Mouse (Mus musculus): Measurements from ENCODE around the gene Brms1.

Brms1 gene

DNA sequence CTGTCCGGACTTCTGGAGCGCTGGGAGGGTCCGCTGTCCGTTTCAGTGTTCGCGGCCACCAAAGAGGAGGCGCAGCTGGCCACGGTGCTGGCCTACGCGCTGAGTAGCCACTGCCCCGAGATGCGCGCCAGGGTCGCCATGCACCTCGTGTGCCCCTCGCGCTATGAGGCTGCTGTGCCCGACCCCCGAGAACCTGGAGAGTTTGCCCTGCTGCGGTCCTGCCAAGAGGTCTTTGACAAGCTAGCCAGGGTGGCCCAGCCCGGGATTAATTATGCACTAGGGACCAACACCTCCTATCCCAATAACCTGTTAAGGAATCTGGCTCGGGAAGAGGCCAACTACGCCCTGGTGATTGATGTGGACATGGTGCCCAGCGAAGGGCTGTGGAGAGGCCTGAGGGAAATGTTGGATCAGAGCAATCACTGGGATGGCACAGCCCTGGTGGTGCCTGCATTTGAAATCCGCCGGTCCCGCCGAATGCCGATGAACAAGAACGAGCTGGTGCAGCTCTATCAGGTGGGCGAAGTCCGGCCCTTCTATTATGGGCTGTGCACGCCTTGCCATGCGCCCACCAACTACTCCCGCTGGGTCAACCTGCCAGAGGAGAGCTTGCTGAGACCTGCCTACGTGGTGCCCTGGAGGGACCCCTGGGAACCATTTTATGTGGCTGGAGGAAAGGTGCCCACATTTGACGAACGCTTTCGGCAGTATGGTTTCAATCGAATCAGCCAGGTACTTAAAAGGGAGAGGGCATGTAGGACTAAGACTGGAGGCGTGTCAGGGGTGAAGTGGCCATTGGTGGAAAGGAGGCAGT lies 1.6 kb upstream of the Brms1 start:
- no peak for DNase-seq (ENCODE audit: low read depth)

DNA sequence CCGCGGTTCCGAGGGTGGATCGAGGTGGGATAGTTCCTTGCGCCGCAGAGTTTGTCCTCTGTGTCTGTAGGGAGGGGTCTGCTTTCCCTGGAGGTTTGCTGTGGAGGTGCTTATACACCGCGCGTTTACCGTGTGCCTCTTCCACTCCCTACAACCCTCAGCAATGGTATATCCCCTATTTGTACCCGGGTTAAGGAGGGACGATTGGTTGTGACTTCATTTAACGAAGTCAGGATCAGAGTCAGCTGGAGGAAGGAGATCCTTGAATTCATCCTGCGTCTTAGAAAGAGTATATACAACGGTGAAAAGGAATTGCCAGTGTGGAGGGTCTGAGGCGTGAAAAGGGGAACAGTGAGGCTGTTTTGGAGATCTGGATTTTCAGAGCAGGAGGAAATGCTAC lies 434 bp downstream of the Brms1 start:
- no peak for DNase-seq (ENCODE audit: low read depth)

DNA sequence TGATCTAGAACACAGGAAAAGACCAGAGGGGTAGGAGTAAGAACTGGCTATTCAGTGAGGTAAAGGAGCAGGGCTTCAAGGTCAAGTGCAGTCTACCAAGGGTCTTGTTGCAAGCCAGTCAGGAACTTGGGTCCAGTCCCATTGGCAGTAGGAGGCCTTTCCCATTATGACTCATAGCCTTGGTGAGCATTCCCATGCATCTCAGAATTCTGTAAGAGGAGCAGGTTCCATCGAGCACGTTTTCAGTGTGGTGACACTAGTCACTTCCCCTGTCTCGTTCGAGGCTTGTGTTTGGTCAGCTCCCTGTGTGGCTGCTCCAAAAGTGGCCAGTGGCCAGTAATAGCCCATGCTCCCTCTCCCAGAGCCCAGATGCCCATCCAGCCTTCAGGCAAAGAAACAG lies 4.4 kb downstream of the Brms1 start:
- DNase-seq (ENCODE audit: low read depth): no peak

DNA sequence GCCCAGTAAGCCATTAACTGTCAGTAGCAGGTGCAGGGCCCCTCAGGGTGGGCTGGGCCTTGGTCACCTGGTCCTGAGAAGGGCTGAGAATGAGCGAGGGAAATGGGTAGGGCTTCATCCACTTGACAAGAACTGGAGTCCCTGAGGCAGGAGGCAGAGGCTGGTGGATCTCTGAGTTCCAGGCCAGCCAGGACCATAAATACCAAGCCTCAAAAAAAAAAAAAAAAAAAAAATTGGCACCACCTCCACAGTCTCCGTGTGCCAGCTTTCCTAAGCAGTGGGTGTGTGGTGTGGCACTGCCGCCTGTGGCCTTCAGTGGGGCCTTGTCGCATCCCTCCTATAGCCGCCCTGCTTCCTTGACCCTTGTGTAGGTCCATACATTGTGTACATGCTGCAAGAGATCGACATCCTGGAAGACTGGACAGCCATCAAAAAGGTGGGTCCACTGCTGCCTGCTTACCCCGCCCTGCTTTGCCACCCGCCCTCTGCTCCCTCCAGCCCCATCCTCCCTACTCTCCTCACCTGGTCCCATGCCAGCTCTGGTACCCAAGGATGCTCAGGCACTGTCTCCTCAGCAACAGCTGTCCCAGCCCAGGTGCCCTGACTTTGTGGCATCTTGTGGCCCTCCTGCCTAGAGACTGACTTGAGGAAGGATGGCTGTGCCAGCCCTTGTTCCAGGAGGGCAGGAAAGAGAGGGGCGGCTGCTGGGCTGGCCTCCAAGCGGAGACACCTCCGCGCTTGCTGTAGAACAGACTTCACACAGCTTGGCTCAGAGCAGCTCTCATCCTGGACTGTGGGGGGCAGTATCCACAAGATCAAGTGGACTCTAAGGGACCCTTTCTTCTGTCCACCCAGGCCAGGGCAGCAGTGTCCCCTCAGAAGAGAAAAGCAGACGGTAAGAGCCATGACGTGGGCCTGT lies 7.2 kb downstream of the Brms1 start:
- DNase-seq (ENCODE audit: low read depth): no peak

GRCm38 (mm10) chr19:5049325-5049724 lies 8.2 kb downstream of the Brms1 start:
- no peak for DNase-seq (ENCODE audit: low read depth)

- DNase-seq (ENCODE audit: low read depth): no peak
These were observed 9.1 kb downstream of the Brms1 start, which contains the start of gene Rin1 for GRCm38 (mm10) chr19:5050047-5050905. Gene Rin1 (plus strand): TSS chr19:5050481.

GRCm38 (mm10) chr19:5051031-5051430 lies 9.9 kb downstream of the Brms1 start:
- no peak for DNase-seq (ENCODE audit: low read depth)

DNA sequence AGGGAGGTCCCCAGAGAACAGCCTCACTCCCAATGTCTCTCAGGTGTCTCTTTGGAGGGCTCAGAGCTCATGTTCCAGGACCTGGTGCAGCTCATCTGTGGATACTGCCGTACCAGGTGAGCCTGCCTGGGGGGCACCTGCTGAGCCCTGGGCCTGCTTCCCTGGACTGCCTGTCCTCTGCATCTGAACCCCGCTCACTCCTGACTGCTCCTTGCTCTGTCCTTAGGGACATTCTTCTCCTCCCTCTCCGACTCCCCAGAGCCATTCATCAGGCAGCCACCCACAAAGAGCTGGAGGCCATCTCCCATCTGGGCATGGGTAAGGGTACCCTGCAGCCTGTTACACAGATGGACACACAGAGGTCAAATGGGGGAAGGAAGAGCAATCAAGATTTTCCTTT lies 10.4 kb downstream of the Brms1 start:
- DNase-seq (ENCODE audit: low read depth): no peak

DNA sequence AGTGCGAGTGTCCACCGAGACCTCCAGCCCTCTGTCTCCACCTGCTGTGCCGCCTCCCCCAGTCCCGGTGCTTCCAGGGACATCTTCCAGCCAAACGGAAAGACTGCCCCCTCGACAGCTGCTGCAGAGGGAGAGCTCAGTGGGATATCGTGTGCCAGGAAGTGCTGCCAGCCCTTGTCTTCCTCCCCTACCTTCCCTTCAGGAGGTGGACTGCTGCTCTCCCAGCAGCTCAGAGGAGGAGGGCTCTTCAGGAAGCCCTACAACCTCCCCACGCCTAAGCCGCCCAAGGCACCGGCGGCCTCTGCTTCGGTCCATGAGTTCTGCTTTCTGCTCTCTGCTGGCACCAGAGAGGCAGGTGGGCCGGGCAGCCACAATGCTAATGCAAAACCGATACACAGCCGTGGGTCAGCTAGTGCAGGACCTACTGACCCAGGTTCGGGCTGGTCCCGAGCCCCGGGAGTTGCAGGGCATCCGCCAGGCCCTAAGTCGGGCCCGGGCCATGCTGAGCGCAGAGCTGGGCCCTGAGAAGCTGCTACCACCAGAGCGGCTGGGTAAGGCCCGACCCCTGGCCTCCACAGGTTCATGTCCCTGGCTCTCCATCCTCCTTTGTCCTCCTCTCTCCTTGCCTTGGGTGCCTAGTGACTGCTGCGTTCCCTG lies 11.1 kb downstream of the Brms1 start:
- DNase-seq (ENCODE audit: low read depth): no peak

DNA sequence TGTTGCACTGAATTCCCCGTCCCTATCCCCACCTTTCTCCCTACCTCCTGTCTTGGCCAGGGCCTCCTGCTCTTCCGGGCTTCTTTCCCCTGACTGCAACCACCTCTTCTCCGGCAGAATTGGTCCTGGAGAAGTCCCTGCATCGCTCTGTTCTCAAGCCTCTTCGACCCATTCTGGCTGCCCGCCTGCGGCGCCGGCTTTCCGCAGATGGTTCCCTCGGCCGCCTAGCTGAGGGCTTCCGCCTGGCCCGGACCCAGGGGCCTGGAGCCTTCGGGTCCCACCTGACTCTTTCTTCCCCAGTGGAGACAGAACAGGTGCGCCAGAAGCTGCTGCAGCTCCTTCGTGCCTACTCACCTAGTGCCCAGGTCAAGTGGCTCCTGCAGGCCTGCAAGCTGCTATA lies 11.7 kb downstream of the Brms1 start:
- no peak for DNase-seq (ENCODE audit: low read depth)

DNA sequence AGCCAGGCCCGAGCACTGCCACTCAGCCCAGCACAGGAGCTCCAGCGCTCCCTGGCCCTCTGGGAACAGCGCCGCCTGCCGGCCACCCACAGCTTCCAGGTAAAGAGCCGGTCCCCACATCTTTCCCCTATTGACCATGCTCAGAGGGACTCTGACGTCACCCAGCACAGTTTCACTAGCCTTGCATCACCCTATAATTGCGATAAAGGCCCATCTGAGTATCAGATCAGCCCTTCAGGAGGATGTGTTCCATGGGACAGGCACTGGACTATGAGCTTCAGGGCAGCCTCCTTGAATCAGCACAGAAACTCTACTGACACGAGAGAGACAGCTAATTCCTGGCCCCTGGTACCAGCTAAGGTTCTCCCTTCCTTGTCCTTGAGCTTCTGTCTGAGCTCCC lies 12.8 kb downstream of the Brms1 start:
- DNase-seq (ENCODE audit: low read depth): no peak

DNA sequence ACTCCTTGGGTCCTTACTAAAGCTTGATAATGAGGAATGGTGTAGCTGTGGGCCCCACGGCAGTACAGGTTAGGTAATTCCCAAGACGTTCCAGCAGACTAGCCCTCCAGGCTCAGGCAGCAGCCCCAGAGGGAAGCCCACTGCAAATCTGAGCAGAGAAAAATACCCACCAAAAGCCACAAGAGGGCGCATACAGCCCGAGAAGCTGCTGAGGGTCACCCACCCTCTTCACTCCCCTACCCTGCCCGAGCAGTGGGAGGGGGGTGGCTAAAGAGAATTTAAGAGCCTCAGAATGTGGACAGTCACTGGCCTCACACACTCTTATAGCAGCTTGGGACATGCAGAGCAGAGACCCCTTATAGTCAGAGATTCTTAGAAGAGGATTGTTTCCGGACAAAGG lies 15.1 kb downstream of the Brms1 start:
- no peak for DNase-seq (ENCODE audit: low read depth)

GRCm38 (mm10) chr19:5057876-5058775 lies 17.0 kb downstream of the Brms1 start:
- no peak for DNase-seq (ENCODE audit: low read depth)

GRCm38 (mm10) chr19:5058801-5059771 lies 17.9 kb downstream of the Brms1 start:
- no peak for DNase-seq (ENCODE audit: low read depth)

- DNase-seq (ENCODE audit: low read depth): no peak
These were observed 19.5 kb downstream of the Brms1 start for GRCm38 (mm10) chr19:5060365-5061330.

GRCm38 (mm10) chr19:5062041-5062440 lies 20.9 kb downstream of the Brms1 start:
- no peak for DNase-seq (ENCODE audit: low read depth)

DNA sequence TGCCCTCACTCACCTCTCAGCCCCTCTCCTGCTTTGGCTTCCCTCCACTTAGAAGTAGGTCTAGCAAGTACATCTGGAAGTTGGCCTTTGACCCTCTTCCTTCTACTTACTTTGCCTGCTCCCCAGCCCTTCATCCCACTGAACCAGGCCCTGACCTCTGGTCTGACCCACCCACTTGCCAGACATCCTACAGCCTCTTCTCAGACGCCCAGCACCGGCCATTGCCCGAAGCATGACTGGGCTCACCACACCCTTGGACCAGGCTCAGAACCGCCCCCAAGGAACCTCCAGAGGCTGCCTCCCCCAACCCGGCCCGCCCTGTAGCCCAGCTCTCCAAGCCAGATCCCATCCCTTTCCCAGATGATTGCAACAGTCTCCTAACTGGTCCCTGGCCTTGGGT lies 21.3 kb downstream of the Brms1 start:
- no peak for DNase-seq (ENCODE audit: low read depth)

- DNase-seq (ENCODE audit: low read depth): no peak
These were observed 23.9 kb downstream of the Brms1 start for GRCm38 (mm10) chr19:5065104-5065503.
